Mouse (Mus musculus) cortical plate, adult 2 months (tissue): ENCODE measurements around the gene Zdhhc3. TPM values are rescaled to one million over a fixed set of nuclear protein-coding genes. Genes with fewer than 3 reads are reported as not detected.
A peak's percentile ranks its signal among the peaks of the same experiment; 100 is the strongest.

Experiments used
- H3K27ac ChIP-seq: fragments of 200-500 bp; 2 replicates; pipeline ENCODE4 v1.5.1; 2012; ENCODE audit warnings: low read length, control low read depth, inconsistent platforms; ENCODE audit not compliant: insufficient read depth
- H3K4me1 ChIP-seq: fragments of 200-500 bp; 2 replicates; pipeline ENCODE4 v1.6.1; 2011; ENCODE audit warnings: low read length; ENCODE audit not compliant: control insufficient read depth, insufficient read depth
- H3K4me3 ChIP-seq: fragments of 200-500 bp; 2 replicates; pipeline ENCODE4 v1.5.1; 2011; ENCODE audit warnings: mild to moderate bottlenecking, low read length, control low read depth; ENCODE audit not compliant: insufficient read depth
- CTCF ChIP-seq: fragments of 200-500 bp; IDR thresholded peaks from 2 replicates; pipeline ENCODE4 v1.5.1; 2011; ENCODE audit warnings: mild to moderate bottlenecking, control low read depth, low read length; ENCODE audit not compliant: insufficient read depth; ENCODE audit errors: extremely low read depth
- POLR2A ChIP-seq: fragments of 200-500 bp; IDR thresholded peaks from 2 replicates; pipeline ENCODE4 v1.6.1; 2011; ENCODE audit warnings: mild to moderate bottlenecking, low read length, control low read depth; ENCODE audit not compliant: insufficient read depth; ENCODE audit errors: extremely low read depth
- polyA plus RNA-seq: library from polyadenylated mRNA; depleted of rRNA; stranded (reverse); fragments of >200 nt; gene quantifications from 2 replicates; pipeline ENCODE4 v1.2.3, GENCODE M21; 2012; rRNA removed

Gene Zdhhc3
- 73.6 and 75.1 TPM in 2 replicates for polyA plus RNA-seq

- Histone ChIP-seq H3K27ac (peak within 1 kb of the TSS; percentile 79), H3K4me3 (peak within 1 kb of the TSS; percentile 83), H3K4me1 (peaks cover 2% of the 10 kb centered on the region; the same call in 1 of the 2 replicates)
- TF ChIP-seq CTCF (no peak), POLR2A (peak; percentile 85)
These were observed at the start of gene Zdhhc3, which contains the start of gene Exosc7 for GRCm38 (mm10) chr9:123112805-123113521. Gene Zdhhc3 (minus strand): TSS chr9:123113205. Gene Exosc7 (plus strand): TSS chr9:123113215.

GRCm38 (mm10) chr9:123161792-123162191, 48.8 kb upstream of the Zdhhc3 start:
- no peaks in the 10 kb centered on the region for H3K4me1 ChIP-seq
- no peak overlapping the region for H3K4me3 ChIP-seq
- no peak overlapping the region for H3K27ac ChIP-seq
- TF ChIP-seq CTCF (no peak), POLR2A (no peak)

DNA sequence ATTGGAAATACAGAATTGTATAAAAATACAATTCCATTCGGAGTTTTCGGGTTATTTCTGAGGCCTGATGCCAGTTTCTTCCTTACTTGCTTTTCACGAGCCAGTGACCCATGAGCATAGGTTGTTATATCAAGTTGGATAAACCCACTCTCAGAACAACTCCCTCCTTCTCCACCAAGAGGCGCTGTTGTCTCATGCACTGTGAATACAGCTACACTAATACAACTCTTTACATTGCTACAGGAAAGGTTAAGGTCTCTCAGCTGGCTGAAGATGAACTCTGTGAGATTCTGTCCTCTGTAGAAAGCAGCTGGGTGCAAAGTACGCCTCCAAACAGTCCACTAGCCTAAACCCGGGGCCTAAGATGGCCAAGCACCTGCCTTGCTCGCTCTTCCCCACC, 46.3 kb upstream of the Zdhhc3 start:
- no peak overlapping the region for H3K27ac ChIP-seq
- TF ChIP-seq POLR2A (no peak), CTCF (peak; percentile 78; the same call in 1 of the 2 replicates)
- no peaks in the 10 kb centered on the region for H3K4me1 ChIP-seq
- H3K4me3 ChIP-seq: no peak overlapping the region

- H3K27ac ChIP-seq: no peak overlapping the region
- H3K4me3 ChIP-seq: no peak overlapping the region
- TF ChIP-seq POLR2A (no peak), CTCF (peak; percentile 70; the same call in 1 of the 2 replicates)
- no peaks in the 10 kb centered on the region for H3K4me1 ChIP-seq
These were observed 45.3 kb upstream of the Zdhhc3 start for GRCm38 (mm10) chr9:123158125-123158836.

DNA sequence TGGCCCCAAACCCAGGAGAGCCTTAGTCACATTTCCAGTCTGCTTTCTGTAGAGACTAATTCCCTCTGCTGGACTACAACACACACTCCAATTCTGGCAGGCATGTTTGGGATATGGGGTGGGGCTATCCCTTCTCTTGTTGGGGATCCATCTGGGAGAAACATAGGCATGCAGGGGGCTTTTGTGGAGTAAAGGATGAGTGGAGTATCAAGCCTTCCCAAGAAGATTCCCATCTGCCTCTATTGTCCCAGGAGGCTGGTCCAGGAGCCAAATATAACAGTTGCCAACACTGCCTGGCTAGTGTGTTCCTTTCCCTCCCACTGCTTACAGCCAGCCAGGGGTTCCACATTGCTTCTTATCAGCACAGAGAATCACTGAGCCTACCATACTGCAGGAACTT, 44.7 kb upstream of the Zdhhc3 start:
- no peak for TF ChIP-seq POLR2A
- no peak for TF ChIP-seq CTCF
- H3K27ac ChIP-seq: no peak overlapping the region
- H3K4me1 ChIP-seq: no peaks in the 10 kb centered on the region
- H3K4me3 ChIP-seq: no peak overlapping the region

DNA sequence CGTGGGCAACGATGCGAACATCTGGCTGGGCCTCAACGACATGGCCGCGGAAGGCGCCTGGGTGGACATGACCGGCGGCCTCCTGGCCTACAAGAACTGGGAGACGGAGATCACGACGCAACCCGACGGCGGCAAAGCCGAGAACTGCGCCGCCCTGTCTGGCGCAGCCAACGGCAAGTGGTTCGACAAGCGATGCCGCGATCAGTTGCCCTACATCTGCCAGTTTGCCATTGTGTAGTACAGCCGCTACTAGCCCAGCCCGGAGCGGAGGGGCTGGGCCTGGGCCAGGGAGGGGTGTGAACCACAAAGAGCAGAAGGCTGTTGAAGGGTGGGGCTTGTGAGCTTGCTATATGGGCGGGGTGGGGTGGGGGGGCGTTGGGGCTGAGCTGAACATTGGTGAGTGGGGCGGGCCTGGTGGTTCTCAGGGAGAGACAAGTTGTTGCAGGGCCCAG, 43.9 kb upstream of the Zdhhc3 start:
- Histone ChIP-seq H3K27ac (no peak overlapping the region), H3K4me1 (no peaks in the 10 kb centered on the region), H3K4me3 (no peak overlapping the region)
- no peak for TF ChIP-seq POLR2A
- TF ChIP-seq CTCF: no peak

DNA sequence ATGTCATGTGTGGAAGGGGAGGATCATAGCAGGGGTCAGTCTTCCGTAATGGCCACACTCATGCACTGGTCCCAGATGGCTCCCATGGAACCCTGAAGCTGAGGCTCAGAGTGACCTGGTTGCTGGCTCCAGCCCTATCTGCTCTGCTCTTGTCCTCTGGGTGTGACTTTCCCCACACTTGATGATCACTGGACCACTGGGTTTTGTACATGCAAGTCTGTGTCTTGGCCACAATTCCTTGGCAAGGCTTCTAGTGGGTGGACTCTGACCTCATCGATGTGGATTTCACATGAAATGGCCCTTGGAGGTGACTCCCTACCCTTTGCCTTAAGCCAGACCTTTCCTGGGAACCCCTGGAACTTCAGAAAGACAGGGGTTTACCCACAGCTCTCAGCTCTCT, 40.1 kb upstream of the Zdhhc3 start:
- TF ChIP-seq CTCF (no peak), POLR2A (no peak)
- H3K27ac ChIP-seq: no peak overlapping the region

DNA sequence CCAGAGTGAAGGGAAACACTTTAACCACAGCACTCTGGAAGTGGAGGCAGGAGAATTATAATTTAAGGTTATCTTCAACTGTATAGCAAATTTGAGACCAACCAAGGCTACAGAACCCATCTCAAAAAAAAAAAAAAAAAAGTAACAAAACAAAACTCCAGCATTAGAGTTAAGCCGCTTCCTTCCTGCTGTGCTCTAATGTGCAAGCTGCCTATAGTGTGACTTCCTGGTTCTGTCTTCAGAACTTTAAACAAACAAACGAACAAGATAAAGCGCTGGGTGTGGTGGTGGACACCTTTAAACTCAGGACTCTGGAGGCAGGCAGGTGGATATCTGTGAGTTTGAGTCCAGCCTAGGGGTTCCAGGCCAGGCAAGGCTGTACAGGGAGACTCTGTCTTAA, 39.0 kb upstream of the Zdhhc3 start:
- Histone ChIP-seq H3K4me1 (no peaks in the 10 kb centered on the region), H3K27ac (no peak overlapping the region), H3K4me3 (no peak overlapping the region)
- TF ChIP-seq CTCF: no peak

More for the DNA sequence above, 40.1 kb upstream of the Zdhhc3 start:
- no peaks in the 10 kb centered on the region for H3K4me1 ChIP-seq
- H3K4me3 ChIP-seq: no peak overlapping the region

DNA sequence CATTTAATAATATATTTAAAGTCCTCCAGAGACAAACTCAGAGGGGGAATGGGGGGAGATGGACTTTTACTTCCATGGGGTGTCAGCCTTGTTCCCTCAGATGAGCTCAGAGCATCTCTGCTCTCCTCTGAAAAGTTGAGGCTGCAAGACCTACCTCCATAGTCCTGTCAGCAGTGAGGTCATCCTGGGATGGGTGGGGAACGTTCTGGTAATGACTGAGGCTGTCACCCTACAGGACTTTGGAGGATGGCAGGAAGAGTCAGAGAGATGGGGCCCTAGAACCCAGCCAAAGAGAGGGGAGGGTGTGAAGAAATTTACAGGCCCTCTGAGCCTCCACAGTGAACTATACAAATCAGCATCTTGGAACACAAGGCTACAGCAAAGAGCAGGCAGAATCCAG, 38.6 kb upstream of the Zdhhc3 start:
- Histone ChIP-seq H3K4me1 (no peaks in the 10 kb centered on the region), H3K4me3 (no peak overlapping the region), H3K27ac (no peak overlapping the region)
- TF ChIP-seq POLR2A (no peak), CTCF (no peak)

DNA sequence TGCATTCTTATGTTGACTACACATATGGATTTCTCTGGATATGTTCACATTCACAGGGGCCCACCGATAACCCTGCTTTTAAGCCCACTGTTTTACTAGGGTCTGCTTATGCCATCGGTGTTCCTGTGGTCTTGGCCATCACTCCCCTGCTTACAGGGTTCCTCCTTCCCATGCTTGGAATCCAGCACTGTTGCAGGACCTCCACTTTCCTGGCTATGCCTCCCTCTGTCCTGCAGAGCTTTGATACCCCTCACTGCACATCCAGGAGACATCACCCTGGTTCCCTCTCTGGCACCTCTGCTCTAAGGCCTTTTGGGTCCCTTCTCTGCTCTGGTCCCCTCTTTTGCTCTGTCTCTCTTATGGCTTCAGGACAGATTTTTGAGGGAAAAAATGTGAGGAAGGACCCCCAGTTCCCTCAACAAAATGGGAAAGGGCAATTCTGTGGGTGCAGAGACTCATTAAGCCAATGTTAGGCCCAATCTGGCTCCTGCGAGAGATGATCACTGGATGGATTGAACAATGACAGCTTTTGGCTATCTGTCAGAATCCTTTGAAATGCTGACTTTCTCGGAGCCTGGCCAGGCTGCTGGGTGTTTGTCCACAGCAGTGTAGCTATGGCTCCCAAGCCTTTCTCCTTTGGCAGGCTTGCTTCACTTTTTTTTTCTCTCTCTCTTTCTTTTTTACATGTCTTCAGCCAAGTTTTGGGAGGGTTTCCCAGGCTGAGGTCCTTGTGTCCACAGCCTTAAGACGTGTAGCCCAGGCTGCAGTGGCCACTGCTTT, 37.4 kb upstream of the Zdhhc3 start, which contains the start of gene Clec3b:
Gene Clec3b, plus strand, starts transcription at position 706 of the 780 bp plus-strand sequence.
- no peak for TF ChIP-seq POLR2A
- TF ChIP-seq CTCF: no peak
- H3K4me3 ChIP-seq: no peak within 1 kb of the TSS
- no peaks in the 10 kb centered on the region for H3K4me1 ChIP-seq
- no peak within 1 kb of the TSS for H3K27ac ChIP-seq
